Mouse (Mus musculus): Measurements from ENCODE around the gene Rnaseh2a. TPM values are rescaled to one million over a fixed set of nuclear protein-coding genes. Genes with fewer than 3 reads are reported as not detected.

Rnaseh2a gene
- total RNA-seq, 2 experiments from 2014 or later: 43.4 to 47.3 TPM

DNA sequence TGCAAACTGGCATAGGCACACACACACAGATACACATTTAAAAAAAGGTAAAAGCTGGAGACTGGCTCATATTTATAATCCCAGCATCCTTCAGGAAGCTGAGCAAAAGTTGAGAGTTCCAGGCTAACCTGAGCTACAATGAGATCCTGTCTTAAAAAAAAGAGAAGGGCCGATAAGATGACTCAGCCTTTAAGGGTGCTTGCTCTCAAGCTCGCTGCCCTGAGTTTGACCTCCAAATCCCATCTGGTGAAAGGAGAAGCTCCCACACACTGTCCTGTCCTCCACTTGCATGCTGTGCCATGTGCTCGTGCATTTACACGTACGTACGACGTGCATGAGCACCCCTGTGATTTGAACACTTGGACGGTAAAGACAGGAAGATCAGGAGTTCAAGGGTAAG, 62.1 kb downstream of the Rnaseh2a start:
- intact Hi-C loops (cut with DNase I): no loop called here
- no peak overlapping the region for H3K27ac ChIP-seq
- TF ChIP-seq CTCF (IDR thresholded peaks at IDR 0.05): no peak

DNA sequence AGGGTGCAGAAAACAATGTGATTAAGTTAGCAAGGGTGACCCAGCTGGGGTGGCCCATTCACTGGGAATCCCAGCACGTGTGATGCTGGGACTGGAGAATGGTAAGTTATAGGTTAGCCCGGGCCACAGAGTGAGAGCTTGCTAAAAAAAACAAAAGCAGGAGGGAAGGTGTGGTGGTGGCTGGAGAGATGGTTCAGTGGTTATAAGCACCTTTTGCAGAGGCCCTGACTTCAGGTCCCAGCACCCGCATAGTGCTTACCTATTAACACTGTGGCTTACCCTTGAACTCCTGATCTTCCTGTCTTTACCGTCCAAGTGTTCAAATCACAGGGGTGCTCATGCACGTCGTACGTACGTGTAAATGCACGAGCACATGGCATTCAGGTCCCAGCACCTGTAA, 62.5 kb downstream of the Rnaseh2a start:
- intact Hi-C loops (cut with DNase I): no loop called here
- Histone ChIP-seq H3K4me3 (no peak overlapping the region), H3K27ac (no peak overlapping the region)
- no peak for TF ChIP-seq CTCF (IDR thresholded peaks at IDR 0.05)
- DNase-seq (ENCODE audit: extremely low spot score in 1 of 2, low spot score in 2 of 2): no peak

More for the DNA sequence above, 62.1 kb downstream of the Rnaseh2a start:
- no peak overlapping the region for H3K4me3 ChIP-seq
- DNase-seq (ENCODE audit: extremely low spot score in 1 of 2, low spot score in 2 of 2): no peak

Small RNA genes within 50 kb of the gene (microRNA-seq; reads per million reads assigned to microRNA genes)
- gene Gm24197: 1.2 to 2.9 reads per million in 2 experiments

Other genes with a start within 250 kb of the Rnaseh2a start
- not detected for gene G430095P16Rik, start 246.8 kb downstream of the Rnaseh2a start, total RNA-seq (2021)
- 100 to 1,000 TPM; 347 to 350 TPM for gene Nfix, start 169.4 kb downstream of the Rnaseh2a start, total RNA-seq (2021)
- gene Dand5, start 146.9 kb downstream of the Rnaseh2a start, total RNA-seq (2021): 10 to 100 TPM in 1 of 2 experiments, 1 to 10 TPM in 1; 9.7 to 11.1 TPM
- 10 to 100 TPM; 23.9 to 25.8 TPM for gene Gadd45gip1, start 138.2 kb downstream of the Rnaseh2a start, total RNA-seq (2021)
- 10 to 100 TPM; 77.7 to 77.8 TPM for gene Rad23a, start 129.1 kb downstream of the Rnaseh2a start, total RNA-seq (2021)
- gene Calr, start 122.8 kb downstream of the Rnaseh2a start, total RNA-seq (2021): 100 to 1,000 TPM; 459 to 496 TPM
- gene Farsa, start 112.8 kb downstream of the Rnaseh2a start, total RNA-seq (2021): 10 to 100 TPM; 49.8 to 50.1 TPM
- gene Syce2, start 97.7 kb downstream of the Rnaseh2a start, total RNA-seq (2021): 1 to 10 TPM; 7.8 to 8.0 TPM
- 10 to 100 TPM; 35.6 to 44.1 TPM for gene Gcdh, start 75.8 kb downstream of the Rnaseh2a start, total RNA-seq (2021)
- gene Klf1, start 67.8 kb downstream of the Rnaseh2a start, total RNA-seq (2021): under 1 TPM in 1 of 2 experiments, not detected in 1; 0.23 TPM
- 1 to 10 TPM; 4.3 to 5.1 TPM for gene Dnase2a, start 61.2 kb downstream of the Rnaseh2a start, total RNA-seq (2021)
- gene Mast1, start 32.4 kb downstream of the Rnaseh2a start, total RNA-seq (2021): 10 to 100 TPM; 89.4 to 95.7 TPM
- 1 to 10 TPM; 1.1 to 1.2 TPM for gene Rtbdn, start 22.8 kb downstream of the Rnaseh2a start, total RNA-seq (2021)
- gene Gm49661, start 334 bp downstream of the Rnaseh2a start, total RNA-seq (2021): not detected
- gene Prdx2, start 180 bp downstream of the Rnaseh2a start, total RNA-seq (2021): 100 to 1,000 TPM; 319 to 333 TPM
- 100 to 1,000 TPM in 1 of 2 experiments, 10 to 100 TPM in 1; 99.5 to 145 TPM for gene Junb, start 9.0 kb upstream of the Rnaseh2a start, total RNA-seq (2021)
- 10 to 100 TPM; 11.3 to 11.6 TPM for gene Hook2, start 20.8 kb upstream of the Rnaseh2a start, total RNA-seq (2021)
- not detected for gene Best2, start 44.8 kb upstream of the Rnaseh2a start, total RNA-seq (2021)
- 100 to 1,000 TPM; 122 to 124 TPM for gene Asna1, start 55.5 kb upstream of the Rnaseh2a start, total RNA-seq (2021)
- 100 to 1,000 TPM; 124 to 132 TPM for gene Trir, start 57.1 kb upstream of the Rnaseh2a start, total RNA-seq (2021)
- gene Tnpo2, start 67.1 kb upstream of the Rnaseh2a start, total RNA-seq (2021): 100 to 1,000 TPM; 146 to 163 TPM
- gene Fbxw9, start 90.3 kb upstream of the Rnaseh2a start, total RNA-seq (2021): 10 to 100 TPM; 21.5 to 25.5 TPM
- gene Gm5741, start 98.2 kb upstream of the Rnaseh2a start, total RNA-seq (2021): not detected
- 10 to 100 TPM; 66.1 to 68.7 TPM for gene Dhps, start 102.0 kb upstream of the Rnaseh2a start, total RNA-seq (2021)
- 10 to 100 TPM; 55.6 to 55.7 TPM for gene Wdr83os, start 111.0 kb upstream of the Rnaseh2a start, total RNA-seq (2021)
- gene Wdr83, start 111.5 kb upstream of the Rnaseh2a start, total RNA-seq (2021): 10 to 100 TPM; 25.5 to 27.8 TPM
- 10 to 100 TPM; 34.7 to 35.9 TPM for gene Man2b1, start 113.5 kb upstream of the Rnaseh2a start, total RNA-seq (2021)
- gene Zfp791, start 153.3 kb upstream of the Rnaseh2a start, total RNA-seq (2021): 1 to 10 TPM; 7.0 to 7.9 TPM
- gene Cks1brt, start 182.2 kb upstream of the Rnaseh2a start, total RNA-seq (2021): not detected